Mouse (Mus musculus) liver, adult 2 months (tissue): Measurements from ENCODE around the gene Th.

ENCODE experiments used
- CTCF ChIP-seq: fragments of 200-500 bp; IDR thresholded peaks from 2 replicates; pipeline ENCODE4 v1.5.1; 2011; ENCODE audit warnings: low read depth, low read length, control low read depth
- POLR2A ChIP-seq: fragments of 200-500 bp; IDR thresholded peaks from 2 replicates; pipeline ENCODE4 v1.6.1; 2011; ENCODE audit warnings: low read length, control low read depth; ENCODE audit not compliant: insufficient read depth; ENCODE audit errors: extremely low read depth

DNA sequence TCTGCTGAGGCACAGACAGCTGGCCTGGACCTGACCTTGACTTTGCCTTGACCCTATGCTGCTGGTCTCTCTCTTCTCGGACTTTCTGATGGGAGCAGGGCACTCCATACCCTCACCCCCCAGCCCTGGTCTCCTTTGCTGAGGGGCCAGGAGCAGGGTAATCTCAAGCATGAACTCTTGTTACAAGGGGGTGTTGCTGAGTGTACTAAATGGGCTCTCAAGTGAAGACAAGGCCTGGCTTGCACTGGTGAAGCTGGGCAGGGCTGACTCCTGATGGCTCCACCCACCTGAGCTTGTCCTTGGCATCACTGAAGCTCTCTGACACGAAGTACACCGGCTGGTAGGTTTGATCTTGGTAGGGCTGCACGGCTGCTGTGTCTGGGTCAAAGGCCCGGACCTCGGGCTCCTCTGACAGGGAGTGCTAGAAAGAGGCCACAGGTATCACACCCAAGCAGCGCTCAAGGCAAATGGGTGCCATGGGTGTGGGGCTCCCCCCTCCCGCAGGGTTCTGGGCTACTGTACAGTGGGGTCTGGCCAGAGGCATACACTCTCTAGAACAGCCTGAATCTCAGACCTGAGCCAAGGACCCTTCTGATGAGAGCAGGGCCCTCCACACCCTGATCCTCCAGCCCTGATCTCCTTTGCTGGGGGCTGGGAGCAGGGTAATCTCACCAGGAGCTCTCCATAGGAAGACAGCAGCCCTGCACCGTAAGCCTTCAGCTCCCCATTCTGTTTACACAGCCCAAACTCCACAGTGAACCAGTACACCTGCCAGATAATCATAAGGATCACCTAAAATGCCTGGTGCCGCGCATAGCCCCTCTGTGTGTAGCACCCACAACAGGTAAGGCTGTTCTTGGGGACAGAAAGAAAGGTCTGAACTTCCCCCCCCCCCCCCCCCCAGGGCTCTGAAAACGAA lies 36.9 kb downstream of the Th start:
- no peak for TF ChIP-seq POLR2A
- no peak for TF ChIP-seq CTCF
